Mouse (Mus musculus): Measurements from ENCODE around the gene Olfr56. TPM values are rescaled to one million over a fixed set of nuclear protein-coding genes. Genes with fewer than 3 reads are reported as not detected.

The Olfr56 gene
- polyA plus RNA-seq, 1 experiment from 2014 or later, result not detected

- Histone ChIP-seq H3K36me3 (no peaks in the 10 kb centered on the region), H3K27me3 (ENCODE audit: insufficient read depth, poor library complexity, severe bottlenecking) (no peaks in the 10 kb centered on the region), H3K27ac (no peak overlapping the region), H3K4me3 (no peak overlapping the region), H3K9me3 (no peaks in the 10 kb centered on the region), H3K4me1 (replicated peaks) (peaks cover 2% of the 10 kb centered on the region; the same call in 1 of the 2 replicates)
- DNase-seq (ENCODE audit: low spot score), result no peak
- 76% methylated on average over 10 of the region's 10 CpGs for WGBS
Measured at GRCm38 (mm10) chr11:49107650-49108537, 129.2 kb downstream of the Olfr56 start.

- WGBS, result 30% methylated on average over 1 of the region's 1 CpGs
- no peaks in the 10 kb centered on the region for H3K27me3 ChIP-seq (ENCODE audit: insufficient read depth, poor library complexity, severe bottlenecking)
- H3K9me3 ChIP-seq, result no peaks in the 10 kb centered on the region
- H3K36me3 ChIP-seq, result no peaks in the 10 kb centered on the region
- no peak overlapping the region for H3K4me3 ChIP-seq
- H3K27ac ChIP-seq, result no peak overlapping the region
- DNase-seq (ENCODE audit: low spot score), result peak; percentile 12
- H3K4me1 ChIP-seq (replicated peaks), result no peaks in the 10 kb centered on the region
Measured at GRCm38 (mm10) chr11:49108833-49109232, 130.1 kb downstream of the Olfr56 start.

GRCm38 (mm10) chr11:49111000-49111399, 132.3 kb downstream of the Olfr56 start:
- H3K27ac ChIP-seq, result no peak overlapping the region
- H3K36me3 ChIP-seq, result no peaks in the 10 kb centered on the region
- H3K4me3 ChIP-seq, result no peak overlapping the region
- no peaks in the 10 kb centered on the region for H3K4me1 ChIP-seq (replicated peaks)
- 69% methylated on average over 1 of the region's 1 CpGs for WGBS
- H3K9me3 ChIP-seq, result no peaks in the 10 kb centered on the region
- no peaks in the 10 kb centered on the region for H3K27me3 ChIP-seq (ENCODE audit: insufficient read depth, poor library complexity, severe bottlenecking)
- no peak for DNase-seq (ENCODE audit: low spot score)

- Histone ChIP-seq H3K4me1 (replicated peaks) (no peaks in the 10 kb centered on the region), H3K27me3 (ENCODE audit: insufficient read depth, poor library complexity, severe bottlenecking) (no peaks in the 10 kb centered on the region), H3K4me3 (no peak overlapping the region), H3K27ac (no peak overlapping the region), H3K36me3 (no peaks in the 10 kb centered on the region), H3K9me3 (no peaks in the 10 kb centered on the region)
- WGBS, result 90% methylated on average over 6 of the region's 6 CpGs
- DNase-seq (ENCODE audit: low spot score), result no peak
Measured at GRCm38 (mm10) chr11:49112624-49113219, 134.0 kb downstream of the Olfr56 start.

- Histone ChIP-seq H3K9me3 (no peaks in the 10 kb centered on the region), H3K36me3 (no peaks in the 10 kb centered on the region), H3K27me3 (ENCODE audit: insufficient read depth, poor library complexity, severe bottlenecking) (no peaks in the 10 kb centered on the region), H3K4me3 (no peak overlapping the region), H3K27ac (no peak overlapping the region), H3K4me1 (replicated peaks) (no peaks in the 10 kb centered on the region)
- no peak for DNase-seq (ENCODE audit: low spot score)
- 72% methylated on average over 2 of the region's 2 CpGs for WGBS
Measured at GRCm38 (mm10) chr11:49114158-49114557, 135.5 kb downstream of the Olfr56 start.

GRCm38 (mm10) chr11:49114774-49115173, 136.1 kb downstream of the Olfr56 start, which contains the start of gene Olfr1396:
Olfr1396 (minus strand) TSS chr11:49114874.
- Histone ChIP-seq H3K27ac (no peak within 1 kb of the TSS), H3K9me3 (no peaks in the 10 kb centered on the region), H3K4me1 (replicated peaks) (no peaks in the 10 kb centered on the region), H3K27me3 (ENCODE audit: insufficient read depth, poor library complexity, severe bottlenecking) (no peaks in the 10 kb centered on the region), H3K4me3 (no peak within 1 kb of the TSS), H3K36me3 (no peaks in the 10 kb centered on the region)
- no peak for DNase-seq (ENCODE audit: low spot score)

- no peak overlapping the region for H3K4me3 ChIP-seq
- H3K27ac ChIP-seq, result no peak overlapping the region
- no peaks in the 10 kb centered on the region for H3K4me1 ChIP-seq (replicated peaks)
- H3K9me3 ChIP-seq, result no peaks in the 10 kb centered on the region
- WGBS, result 86% methylated on average over 3 of the region's 3 CpGs
- H3K27me3 ChIP-seq (ENCODE audit: insufficient read depth, poor library complexity, severe bottlenecking), result no peaks in the 10 kb centered on the region
- no peak for DNase-seq (ENCODE audit: low spot score)
- H3K36me3 ChIP-seq, result no peaks in the 10 kb centered on the region
Measured at GRCm38 (mm10) chr11:49119635-49120034, 140.9 kb downstream of the Olfr56 start.

GRCm38 (mm10) chr11:49124169-49124568, 145.5 kb downstream of the Olfr56 start:
- Histone ChIP-seq H3K9me3 (no peaks in the 10 kb centered on the region), H3K27me3 (ENCODE audit: insufficient read depth, poor library complexity, severe bottlenecking) (no peaks in the 10 kb centered on the region), H3K36me3 (no peaks in the 10 kb centered on the region), H3K4me1 (replicated peaks) (no peaks in the 10 kb centered on the region), H3K27ac (no peak overlapping the region), H3K4me3 (no peak overlapping the region)
- no peak for DNase-seq (ENCODE audit: low spot score)
- WGBS, result 83% methylated on average over 2 of the region's 2 CpGs

GRCm38 (mm10) chr11:49141974-49142373, 163.3 kb downstream of the Olfr56 start, which contains the start of gene Olfr1395:
Olfr1395 (plus strand) TSS chr11:49142274.
- Histone ChIP-seq H3K27me3 (ENCODE audit: insufficient read depth, poor library complexity, severe bottlenecking) (no peaks in the 10 kb centered on the region), H3K36me3 (no peaks in the 10 kb centered on the region), H3K27ac (no peak within 1 kb of the TSS), H3K4me1 (replicated peaks) (no peaks in the 10 kb centered on the region), H3K9me3 (no peaks in the 10 kb centered on the region), H3K4me3 (no peak within 1 kb of the TSS)
- 95% methylated on average over 6 of the region's 6 CpGs for WGBS
- DNase-seq (ENCODE audit: low spot score), result no peak

GRCm38 (mm10) chr11:49154077-49154476, 175.4 kb downstream of the Olfr56 start, which contains the start of gene Olfr1394:
Olfr1394 (plus strand) TSS chr11:49154377.
- Histone ChIP-seq H3K9me3 (no peaks in the 10 kb centered on the region), H3K27ac (no peak within 1 kb of the TSS), H3K27me3 (ENCODE audit: insufficient read depth, poor library complexity, severe bottlenecking) (no peaks in the 10 kb centered on the region), H3K36me3 (no peaks in the 10 kb centered on the region), H3K4me1 (replicated peaks) (no peaks in the 10 kb centered on the region), H3K4me3 (no peak within 1 kb of the TSS)
- DNase-seq (ENCODE audit: low spot score), result no peak
- 88% methylated on average over 1 of the region's 1 CpGs for WGBS

GRCm38 (mm10) chr11:49156821-49157814, 178.4 kb downstream of the Olfr56 start:
- H3K27ac ChIP-seq, result no peak overlapping the region
- H3K9me3 ChIP-seq, result no peaks in the 10 kb centered on the region
- no peak overlapping the region for H3K4me3 ChIP-seq
- no peaks in the 10 kb centered on the region for H3K4me1 ChIP-seq (replicated peaks)
- 94% methylated on average over 2 of the region's 2 CpGs for WGBS
- H3K27me3 ChIP-seq (ENCODE audit: insufficient read depth, poor library complexity, severe bottlenecking), result no peaks in the 10 kb centered on the region
- H3K36me3 ChIP-seq, result no peaks in the 10 kb centered on the region
- no peak for DNase-seq (ENCODE audit: low spot score)

- H3K4me3 ChIP-seq, result peak overlapping the region; percentile 52
- peaks cover 8% of the 10 kb centered on the region for H3K4me1 ChIP-seq (replicated peaks)
- peaks cover 8% of the 10 kb centered on the region for H3K9me3 ChIP-seq
- 7% methylated on average over 50 of the region's 50 CpGs for WGBS
- H3K27ac ChIP-seq, result peak overlapping the region; percentile 9; the same call in 1 of the 2 replicates
- H3K27me3 ChIP-seq (ENCODE audit: insufficient read depth, poor library complexity, severe bottlenecking), result peaks cover 36% of the 10 kb centered on the region
- no peaks in the 10 kb centered on the region for H3K36me3 ChIP-seq
- peak; percentile 51 for DNase-seq (ENCODE audit: low spot score)
Measured at GRCm38 (mm10) chr11:49168839-49169611, 190.3 kb downstream of the Olfr56 start.
